In genomic region chr12:17548505-17548904, GRCm38 (mm10) we compare ENCODE assay signal across 18 mouse cellular contexts. TPM values are rescaled to one million over a fixed set of nuclear protein-coding genes. Genes with fewer than 3 reads are reported as not detected.
A peak's percentile ranks its signal among the peaks of the same experiment; 100 is the strongest.
DNase-seq lines count a peak whose midpoint lies in the region; ATAC-seq and TF ChIP-seq lines count a peak whose summit lies in the region.
"Had no signal": no experiment of that assay in that cellular context is flagged by ENCODE, and none has a peak within 500 bp of the region (broad histone marks: within the 10 kb centered on the region; RNA-seq: fewer than 3 reads in every experiment).

No protein-coding gene starts in this region.

- H3K36me3 ChIP-seq in hindbrain, postnatal 0 days (ENCODE audit: insufficient read depth, low read length), result peaks cover 22% of the 10 kb centered on the region; the same call in 1 of the 2 replicates
- peaks cover 48% of the 10 kb centered on the region for H3K36me3 ChIP-seq in hindbrain, embryonic 13.5 days
- peaks cover 53% of the 10 kb centered on the region for H3K36me3 ChIP-seq in megakaryocyte, embryonic 14.5 days (replicated peaks; ENCODE audit: low read length)
- H3K36me3 ChIP-seq in forebrain, embryonic 14.5 days (ENCODE audit: control insufficient read depth, insufficient read depth, low read length), result peaks cover 50% of the 10 kb centered on the region
- peaks cover 63% of the 10 kb centered on the region for H3K36me3 ChIP-seq in liver, embryonic 15.5 days (replicated peaks)

- H3K9ac ChIP-seq in hindbrain, postnatal 0 days (replicated peaks; ENCODE audit: low read length), result no peak overlapping the region
- H3K9ac ChIP-seq in hindbrain, embryonic 13.5 days, result no peak overlapping the region
- H3K9ac ChIP-seq in forebrain, embryonic 14.5 days (ENCODE audit: low read length), result no peak overlapping the region
- H3K9ac ChIP-seq in liver, embryonic 15.5 days, result no peak overlapping the region
- H3K9ac ChIP-seq: heart, embryonic 15.5 days; hindbrain, embryonic 12.5 days; neural tube, embryonic 15.5 days had no signal

- WGBS in hindbrain, postnatal 0 days, result 38% methylated on average over 5 of the region's 5 CpGs
- 47% methylated on average over 5 of the region's 5 CpGs for WGBS in hindbrain, embryonic 13.5 days
- WGBS in forebrain, embryonic 14.5 days, result 41% methylated on average over 5 of the region's 5 CpGs
- WGBS in liver, embryonic 15.5 days (ENCODE audit: insufficient replicate concordance), result 78% methylated on average over 5 of the region's 5 CpGs

- no peak overlapping the region for H3K4me2 ChIP-seq in hindbrain, postnatal 0 days (ENCODE audit: low read depth, low read length)
- H3K4me2 ChIP-seq in hindbrain, embryonic 13.5 days, result no peak overlapping the region
- no peak overlapping the region for H3K4me2 ChIP-seq in forebrain, embryonic 14.5 days (ENCODE audit: low read length)
- H3K4me2 ChIP-seq in liver, embryonic 15.5 days, result no peak overlapping the region
- H3K4me2 ChIP-seq: heart, embryonic 15.5 days; hindbrain, embryonic 12.5 days; neural tube, embryonic 15.5 days had no signal

- peak; percentile 69 for DNase-seq in hindbrain, postnatal 0 days (ENCODE audit: low spot score)
- peak; percentile 80 for DNase-seq in forebrain, embryonic 14.5 days (ENCODE audit: low spot score)
- DNase-seq in lung, postnatal 14 days, result no peak
- DNase-seq: cerebellum, adult 11 months; cerebellum, postnatal 36 days; gastrocnemius, postnatal 14 days; heart, adult 2 months; kidney, adult 11 months; thymus, postnatal 4 days had no signal

- no peaks in the 10 kb centered on the region for H3K27me3 ChIP-seq in hindbrain, postnatal 0 days (ENCODE audit: insufficient read depth, low read length)
- H3K27me3 ChIP-seq in hindbrain, embryonic 13.5 days, result no peaks in the 10 kb centered on the region
- no peaks in the 10 kb centered on the region for H3K27me3 ChIP-seq in megakaryocyte, embryonic 14.5 days (replicated peaks)
- H3K27me3 ChIP-seq in forebrain, embryonic 14.5 days (replicated peaks; ENCODE audit: control insufficient read depth, insufficient read depth, low read length), result no peaks in the 10 kb centered on the region
- H3K27me3 ChIP-seq in liver, embryonic 15.5 days, result no peaks in the 10 kb centered on the region
- H3K27me3 ChIP-seq: heart, embryonic 15.5 days; hindbrain, embryonic 12.5 days; neural tube, embryonic 15.5 days had no signal

- H3K9me3 ChIP-seq in hindbrain, postnatal 0 days (ENCODE audit: low read length), result no peaks in the 10 kb centered on the region
- no peaks in the 10 kb centered on the region for H3K9me3 ChIP-seq in hindbrain, embryonic 13.5 days
- H3K9me3 ChIP-seq in megakaryocyte, embryonic 14.5 days, result no peaks in the 10 kb centered on the region
- H3K9me3 ChIP-seq in forebrain, embryonic 14.5 days (replicated peaks; ENCODE audit: control insufficient read depth, low read length), result no peaks in the 10 kb centered on the region
- H3K9me3 ChIP-seq in liver, embryonic 15.5 days (replicated peaks), result no peaks in the 10 kb centered on the region
- H3K9me3 ChIP-seq: G1E; heart, embryonic 15.5 days; hindbrain, embryonic 12.5 days; neural tube, embryonic 15.5 days had no signal

- H3K27ac ChIP-seq in hindbrain, postnatal 0 days, result no peak overlapping the region
- no peak overlapping the region for H3K27ac ChIP-seq in hindbrain, embryonic 13.5 days
- peak overlapping the region; percentile 33; the same call in 1 of the 2 replicates for H3K27ac ChIP-seq in forebrain, embryonic 14.5 days (ENCODE audit: low read depth, low read length)
- H3K27ac ChIP-seq in liver, embryonic 15.5 days (replicated peaks), result no peak overlapping the region
- H3K27ac ChIP-seq: heart, adult 2 months; heart, embryonic 15.5 days; hindbrain, embryonic 12.5 days; kidney, postnatal 0 days; neural tube, embryonic 15.5 days had no signal

- peaks cover 9% of the 10 kb centered on the region; the same call in 1 of the 2 replicates for H3K4me1 ChIP-seq in hindbrain, postnatal 0 days (ENCODE audit: insufficient read depth, low read length)
- peaks cover 28% of the 10 kb centered on the region for H3K4me1 ChIP-seq in hindbrain, embryonic 13.5 days (replicated peaks)
- peaks cover 43% of the 10 kb centered on the region for H3K4me1 ChIP-seq in megakaryocyte, embryonic 14.5 days
- peaks cover 14% of the 10 kb centered on the region; the same call in 1 of the 2 replicates for H3K4me1 ChIP-seq in forebrain, embryonic 14.5 days (ENCODE audit: control insufficient read depth, insufficient read depth, low read length)
- H3K4me1 ChIP-seq in liver, embryonic 15.5 days (replicated peaks), result peaks cover 57% of the 10 kb centered on the region

- no peak for ATAC-seq in hindbrain, postnatal 0 days
- ATAC-seq in hindbrain, embryonic 13.5 days (ENCODE audit: low FRiP score), result no peak
- no peak for ATAC-seq in megakaryocyte, adult 5-6 weeks (ENCODE audit: poor library complexity, severe bottlenecking)
- no peak for ATAC-seq in forebrain, embryonic 14.5 days
- ATAC-seq in liver, embryonic 15.5 days (ENCODE audit: insufficient read depth), result no peak

- no peak for TF ChIP-seq CTCF in hindbrain, postnatal 0 days (IDR thresholded peaks at IDR 0.05; ENCODE audit: low read depth)

- no peak overlapping the region for H3K4me3 ChIP-seq in hindbrain, postnatal 0 days (ENCODE audit: low read length)
- no peak overlapping the region for H3K4me3 ChIP-seq in hindbrain, embryonic 13.5 days
- H3K4me3 ChIP-seq in megakaryocyte, embryonic 14.5 days (replicated peaks), result peak overlapping the region; percentile 7
- H3K4me3 ChIP-seq in forebrain, embryonic 14.5 days (ENCODE audit: low read depth, low read length), result no peak overlapping the region
- 0 out of 2 replicates have a peak overlapping the region, but pooled peaks have one; percentile 1 for H3K4me3 ChIP-seq in liver, embryonic 15.5 days (replicated peaks)
- H3K4me3 ChIP-seq: heart, adult 2 months; heart, embryonic 15.5 days; hindbrain, embryonic 12.5 days; neural tube, embryonic 15.5 days had no signal

RNA-seq across cellular contexts. Expression of gene Odc1, which starts 3.9 kb away (rescaled TPM):
- total RNA-seq in hindbrain, postnatal 0 days (2014; rRNA removed), result 193 and 214 TPM in 2 replicates
- 119 and 122 TPM in 2 replicates for polyA plus RNA-seq in hindbrain, postnatal 0 days (2015; fragmentation: Nextera tagmentation; extraction: Ambion mirVana)
- polyA plus RNA-seq in hindbrain, embryonic 13.5 days (2015; fragmentation: Nextera tagmentation; extraction: Ambion mirVana), result 148 and 155 TPM in 2 replicates
- polyA plus RNA-seq in megakaryocyte, embryonic 14.5 days (2012; ENCODE audit: insufficient read depth, low replicate concordance), result 22.6 and 40.7 TPM in 2 replicates
- 36.5 and 42.5 TPM in 2 replicates for total RNA-seq in megakaryocyte, adult 5-6 weeks (2015)
- total RNA-seq in megakaryocyte, adult 5-6 weeks (2017), result 60.4 and 70.8 TPM in 2 replicates
- 244 and 288 TPM in 2 replicates for polyA plus RNA-seq in forebrain, embryonic 14.5 days (2014; fragmentation: Nextera tagmentation; extraction: Ambion mirVana)
- polyA plus RNA-seq in liver, embryonic 15.5 days (2015; fragmentation: Nextera tagmentation; extraction: Ambion mirVana), result 404 and 432 TPM in 2 replicates

Comparison
In these comparisons a context has a peak if more than half of its experiments do, and no peak if none do; other contexts are left out.
1. H3K4me3 ChIP-seq: peak in megakaryocyte, embryonic 14.5 days (single experiment) and liver, embryonic 15.5 days (single experiment); none in hindbrain, postnatal 0 days (single experiment), hindbrain, embryonic 13.5 days (single experiment) and forebrain, embryonic 14.5 days (single experiment).